Mouse (Mus musculus): ENCODE results near the gene Mybpc3. TPM values are rescaled to one million over a fixed set of nuclear protein-coding genes. Genes with fewer than 3 reads are reported as not detected.

Mybpc3 gene
- polyA plus RNA-seq, 1 experiment from 2014 or later: 0.05 TPM

DNA sequence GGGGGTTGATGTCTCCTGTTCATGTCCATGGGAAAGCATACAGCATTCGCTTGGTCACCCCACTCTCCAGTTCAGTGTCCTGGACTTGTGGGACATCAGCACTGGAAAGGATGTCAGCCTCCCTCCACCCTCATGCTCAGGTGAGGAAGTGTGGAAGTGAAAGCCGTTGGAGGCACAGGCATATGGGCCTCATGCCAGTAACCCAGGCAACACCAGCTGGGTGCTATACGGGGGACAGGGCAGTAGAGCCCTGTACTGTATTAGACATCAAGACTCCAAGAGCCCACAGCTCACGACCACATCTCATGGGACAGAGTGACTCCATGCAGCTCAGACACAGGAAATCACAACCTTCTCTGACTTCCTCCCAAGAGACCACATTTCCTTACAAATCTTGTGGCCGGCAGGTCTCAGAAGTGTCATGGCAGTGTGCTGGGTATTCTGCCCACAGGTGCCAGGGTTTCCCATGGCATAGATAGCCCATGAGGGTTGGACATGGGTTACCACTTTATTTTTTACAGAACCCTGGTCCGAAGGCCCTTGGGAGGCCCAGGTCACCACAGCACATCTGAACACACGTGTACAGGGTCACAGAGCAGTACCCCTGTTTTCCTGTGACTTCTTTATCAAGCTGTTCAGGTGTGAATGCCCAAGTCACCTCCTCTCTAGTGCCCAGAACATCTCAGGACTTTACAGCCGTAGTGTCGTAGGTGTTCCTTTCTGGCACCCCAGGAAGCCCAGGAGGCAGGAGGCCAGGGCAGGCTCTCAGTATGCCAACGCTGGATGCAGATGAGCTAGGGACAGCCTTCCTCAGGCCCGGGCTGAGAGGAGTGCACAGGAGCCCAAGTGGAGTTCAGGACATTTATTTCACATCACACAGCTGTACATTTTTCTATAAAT lies 18.8 kb downstream of the Mybpc3 start:
- H3K27ac ChIP-seq: no peak overlapping the region
- H3K36me3 ChIP-seq: peaks cover 1% of the 10 kb centered on the region; the same call in 1 of the 2 replicates
- WGBS: 78% methylated on average over 11 of the region's 11 CpGs
- H3K9ac ChIP-seq: no peak overlapping the region
- no peaks in the 10 kb centered on the region for H3K9me3 ChIP-seq
- no peak for ATAC-seq
- H3K27me3 ChIP-seq (replicated peaks): no peaks in the 10 kb centered on the region
- H3K4me2 ChIP-seq (replicated peaks): no peak overlapping the region
- H3K4me3 ChIP-seq (replicated peaks): no peak overlapping the region
- no peaks in the 10 kb centered on the region for H3K4me1 ChIP-seq (replicated peaks)

DNA sequence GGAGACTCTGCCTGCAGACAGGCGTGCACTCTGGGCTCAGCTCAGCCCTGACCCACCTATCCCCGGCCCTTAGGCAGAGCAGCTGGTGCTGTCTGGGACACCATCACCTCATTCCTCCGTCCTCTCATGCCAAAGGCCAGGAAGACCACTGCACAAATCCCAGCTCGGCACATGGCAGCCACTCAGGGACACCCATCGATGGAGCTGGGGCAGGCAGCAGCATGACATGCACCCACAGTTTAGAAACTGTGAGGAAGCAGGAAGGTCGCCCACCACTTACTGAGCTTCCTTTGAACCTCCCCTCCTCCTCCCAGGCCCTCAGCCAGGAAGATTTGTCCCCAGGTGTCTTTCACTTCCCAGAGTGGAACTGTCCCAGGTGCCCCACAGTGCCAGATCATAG lies 19.5 kb downstream of the Mybpc3 start:
- Histone ChIP-seq H3K4me2 (replicated peaks) (no peak overlapping the region), H3K9me3 (no peaks in the 10 kb centered on the region), H3K27ac (no peak overlapping the region), H3K27me3 (replicated peaks) (no peaks in the 10 kb centered on the region), H3K9ac (no peak overlapping the region), H3K36me3 (peaks cover 5% of the 10 kb centered on the region), H3K4me3 (replicated peaks) (no peak overlapping the region), H3K4me1 (replicated peaks) (no peaks in the 10 kb centered on the region)
- no peak for ATAC-seq
- WGBS: 73% methylated on average over 6 of the region's 6 CpGs

DNA sequence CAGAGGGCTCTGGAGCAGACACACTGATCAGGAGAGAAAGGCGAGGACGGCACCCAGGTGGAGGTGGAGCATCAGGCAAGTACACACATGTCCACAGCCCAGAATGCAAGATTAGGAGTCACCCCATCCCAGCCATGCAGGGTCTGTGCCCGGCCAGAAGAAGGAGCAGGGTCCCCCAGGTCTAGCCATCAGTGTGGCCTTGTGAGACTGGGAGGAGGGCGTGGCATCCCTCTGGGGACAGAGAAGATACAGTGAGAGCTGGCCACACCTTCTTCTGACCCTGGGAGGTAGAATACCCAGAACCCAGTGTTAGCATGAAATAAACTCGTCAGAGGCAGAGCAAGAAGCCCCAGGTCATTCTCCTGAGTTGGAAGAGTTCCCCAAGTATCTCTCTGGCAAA lies 21.4 kb downstream of the Mybpc3 start:
- Histone ChIP-seq H3K9me3 (no peaks in the 10 kb centered on the region), H3K4me1 (replicated peaks) (no peaks in the 10 kb centered on the region), H3K27ac (no peak overlapping the region), H3K9ac (no peak overlapping the region), H3K4me3 (replicated peaks) (no peak overlapping the region), H3K27me3 (replicated peaks) (no peaks in the 10 kb centered on the region), H3K4me2 (replicated peaks) (no peak overlapping the region), H3K36me3 (peaks cover 10% of the 10 kb centered on the region)
- no peak for ATAC-seq
- 71% methylated on average over 5 of the region's 5 CpGs for WGBS

DNA sequence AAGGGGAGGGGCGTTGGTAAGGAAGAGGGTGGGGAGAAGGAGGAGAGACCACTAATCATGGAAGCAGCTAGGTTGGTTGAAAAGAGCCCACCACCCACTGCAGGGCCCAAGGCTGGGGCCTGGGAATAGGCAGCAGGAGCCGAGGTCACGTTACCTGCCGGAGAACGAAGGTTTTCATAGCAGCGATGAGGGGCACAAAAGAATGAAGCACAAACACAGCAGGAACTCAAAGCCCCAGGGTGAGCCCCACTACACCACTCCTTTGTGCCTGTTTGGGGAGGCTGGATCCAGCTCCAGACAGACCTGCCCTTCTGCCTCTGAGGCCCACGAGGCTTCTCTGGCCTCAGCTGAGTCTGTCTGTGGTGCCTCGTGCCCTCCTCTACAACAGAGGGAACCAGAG lies 21.8 kb downstream of the Mybpc3 start:
- ATAC-seq: no peak
- peaks cover 10% of the 10 kb centered on the region for H3K36me3 ChIP-seq
- H3K4me3 ChIP-seq (replicated peaks): no peak overlapping the region
- H3K4me2 ChIP-seq (replicated peaks): no peak overlapping the region
- 83% methylated on average over 8 of the region's 8 CpGs for WGBS
- H3K9me3 ChIP-seq: no peaks in the 10 kb centered on the region
- no peaks in the 10 kb centered on the region for H3K27me3 ChIP-seq (replicated peaks)
- no peaks in the 10 kb centered on the region for H3K4me1 ChIP-seq (replicated peaks)
- H3K9ac ChIP-seq: no peak overlapping the region
- H3K27ac ChIP-seq: no peak overlapping the region

DNA sequence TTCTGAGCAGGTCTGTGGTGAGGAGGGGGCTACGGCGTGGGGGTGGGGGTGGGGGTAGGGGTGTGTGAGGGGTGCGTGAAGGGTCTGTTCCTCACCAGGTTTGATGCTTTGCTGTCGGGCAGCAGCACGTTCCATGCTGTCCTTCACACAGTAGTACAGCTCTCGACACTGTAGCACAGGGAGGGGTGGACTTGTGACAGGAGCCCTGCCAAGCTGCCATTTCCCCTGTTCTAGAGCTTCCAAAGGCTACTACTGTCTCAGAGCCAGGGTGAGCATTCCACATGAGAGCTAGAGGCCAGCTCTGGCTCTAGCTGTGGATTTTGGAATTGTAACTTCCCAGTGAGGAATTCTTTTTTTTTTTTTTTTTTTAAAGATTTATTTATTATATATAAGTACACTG lies 25.0 kb downstream of the Mybpc3 start:
- H3K9me3 ChIP-seq: no peaks in the 10 kb centered on the region
- ATAC-seq: no peak
- WGBS: 78% methylated on average over 6 of the region's 6 CpGs
- no peak overlapping the region for H3K4me3 ChIP-seq (replicated peaks)
- H3K4me1 ChIP-seq (replicated peaks): no peaks in the 10 kb centered on the region
- no peak overlapping the region for H3K4me2 ChIP-seq (replicated peaks)
- no peak overlapping the region for H3K9ac ChIP-seq
- peaks cover 10% of the 10 kb centered on the region for H3K36me3 ChIP-seq
- H3K27me3 ChIP-seq (replicated peaks): no peaks in the 10 kb centered on the region
- no peak overlapping the region for H3K27ac ChIP-seq

DNA sequence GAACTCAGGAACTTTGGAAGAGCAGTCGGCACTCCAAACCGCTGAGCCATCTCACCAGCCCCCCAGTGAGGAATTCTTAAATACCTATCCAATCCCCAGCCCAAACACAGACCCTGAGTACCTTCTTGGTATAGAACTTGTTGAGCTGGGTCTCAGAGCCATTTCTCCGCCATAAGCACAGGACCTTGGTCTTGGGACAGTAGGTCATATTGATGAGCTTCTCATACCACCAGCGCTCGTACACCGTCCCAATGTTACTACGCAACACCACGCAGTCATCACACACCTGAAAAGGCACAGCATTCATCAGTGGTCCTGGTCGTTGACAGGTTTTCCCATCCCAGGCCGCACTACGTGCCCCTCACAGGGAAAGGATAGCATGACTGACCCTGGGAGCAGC lies 25.5 kb downstream of the Mybpc3 start:
- Histone ChIP-seq H3K9ac (no peak overlapping the region), H3K4me1 (replicated peaks) (no peaks in the 10 kb centered on the region), H3K4me2 (replicated peaks) (no peak overlapping the region), H3K27ac (no peak overlapping the region), H3K27me3 (replicated peaks) (no peaks in the 10 kb centered on the region), H3K36me3 (peaks cover 10% of the 10 kb centered on the region), H3K9me3 (no peaks in the 10 kb centered on the region), H3K4me3 (replicated peaks) (no peak overlapping the region)
- WGBS: 95% methylated on average over 11 of the region's 11 CpGs
- no peak for ATAC-seq

DNA sequence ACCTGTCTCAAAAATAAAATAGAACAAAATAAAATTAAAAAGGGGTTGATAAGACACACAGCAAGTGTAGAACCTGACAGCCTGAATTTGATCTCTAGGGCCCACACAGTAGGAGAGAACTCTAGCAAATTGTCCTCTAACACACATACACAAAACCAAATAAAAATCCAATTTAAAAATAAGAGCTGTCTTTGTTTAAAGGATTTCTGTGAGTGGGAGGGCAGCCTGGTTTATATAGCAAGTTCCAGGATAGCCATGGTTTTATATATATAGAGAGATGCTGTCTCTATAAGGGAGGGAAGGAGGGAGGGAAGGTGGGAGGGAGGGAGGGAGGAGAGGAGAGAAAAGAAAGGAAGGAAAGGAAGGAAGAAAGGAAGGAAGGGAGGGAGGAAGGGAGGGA lies 30.2 kb downstream of the Mybpc3 start:
- H3K36me3 ChIP-seq: peaks cover 8% of the 10 kb centered on the region
- no peaks in the 10 kb centered on the region for H3K9me3 ChIP-seq
- no peak overlapping the region for H3K4me3 ChIP-seq (replicated peaks)
- no peaks in the 10 kb centered on the region for H3K27me3 ChIP-seq (replicated peaks)
- H3K4me2 ChIP-seq (replicated peaks): no peak overlapping the region
- no peak overlapping the region for H3K27ac ChIP-seq
- no peaks in the 10 kb centered on the region for H3K4me1 ChIP-seq (replicated peaks)
- no peak overlapping the region for H3K9ac ChIP-seq
- no peak for ATAC-seq

DNA sequence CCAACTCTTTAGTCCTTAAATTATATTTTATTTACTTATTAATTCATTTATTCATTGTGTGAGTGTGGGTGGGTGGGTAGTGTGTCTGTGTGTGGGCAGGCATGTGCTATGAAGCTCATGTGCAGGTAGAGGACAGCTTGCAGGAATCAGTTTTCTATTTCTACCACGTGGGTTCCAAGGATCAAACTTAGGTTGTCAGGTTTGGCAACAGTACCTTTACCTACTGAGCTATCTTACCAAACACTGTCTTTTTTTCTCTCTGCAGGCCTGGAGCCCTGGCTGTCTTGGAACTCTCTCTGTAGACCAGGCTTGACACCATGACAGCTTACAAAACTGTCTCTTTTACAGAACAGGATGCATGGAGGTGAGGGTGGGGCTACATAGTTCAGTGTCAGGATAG lies 33.4 kb downstream of the Mybpc3 start:
- H3K4me1 ChIP-seq (replicated peaks): no peaks in the 10 kb centered on the region

DNA sequence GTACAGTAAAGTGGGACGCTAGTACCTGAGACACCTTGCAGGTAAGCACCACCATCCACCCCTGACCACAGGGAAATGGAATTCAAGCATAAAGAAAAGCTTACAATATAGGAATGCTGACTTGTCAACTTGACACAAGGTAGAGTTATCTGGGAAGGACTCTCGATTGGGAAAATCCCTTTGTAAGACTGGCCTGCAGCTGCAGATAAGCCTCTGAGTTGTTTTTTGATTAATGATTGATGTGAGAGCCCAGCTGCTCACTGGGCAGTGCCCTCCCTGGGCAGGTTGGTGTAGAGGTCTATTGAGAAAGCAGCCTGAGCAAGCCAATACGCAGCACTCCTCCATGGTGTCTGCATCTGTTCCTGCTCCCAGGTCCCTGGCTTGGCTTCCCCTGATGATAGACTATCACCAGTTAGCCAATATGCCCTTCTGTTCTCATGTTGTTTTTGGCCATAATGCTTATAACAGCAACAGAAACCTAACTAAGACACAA lies 35.0 kb downstream of the Mybpc3 start:
- ATAC-seq: no peak
- H3K4me2 ChIP-seq (replicated peaks): no peak overlapping the region
- WGBS: 76% methylated on average over 3 of the region's 3 CpGs
- H3K9me3 ChIP-seq: no peaks in the 10 kb centered on the region
- H3K4me1 ChIP-seq (replicated peaks): no peaks in the 10 kb centered on the region
- H3K9ac ChIP-seq: no peak overlapping the region
- H3K27ac ChIP-seq: no peak overlapping the region
- H3K27me3 ChIP-seq (replicated peaks): no peaks in the 10 kb centered on the region
- H3K36me3 ChIP-seq: peaks cover 4% of the 10 kb centered on the region; the same call in 1 of the 2 replicates
- H3K4me3 ChIP-seq (replicated peaks): no peak overlapping the region

More for the DNA sequence above, 33.4 kb downstream of the Mybpc3 start:
- H3K36me3 ChIP-seq: peaks cover 4% of the 10 kb centered on the region; the same call in 1 of the 2 replicates
- no peaks in the 10 kb centered on the region for H3K9me3 ChIP-seq
- no peak overlapping the region for H3K4me3 ChIP-seq (replicated peaks)
- H3K27me3 ChIP-seq (replicated peaks): no peaks in the 10 kb centered on the region
- whole genome bisulfite sequencing: 63% methylated on average over 1 of the region's 1 CpGs
- H3K27ac ChIP-seq: no peak overlapping the region
- ATAC-seq: no peak
- no peak overlapping the region for H3K4me2 ChIP-seq (replicated peaks)
- H3K9ac ChIP-seq: no peak overlapping the region

DNA sequence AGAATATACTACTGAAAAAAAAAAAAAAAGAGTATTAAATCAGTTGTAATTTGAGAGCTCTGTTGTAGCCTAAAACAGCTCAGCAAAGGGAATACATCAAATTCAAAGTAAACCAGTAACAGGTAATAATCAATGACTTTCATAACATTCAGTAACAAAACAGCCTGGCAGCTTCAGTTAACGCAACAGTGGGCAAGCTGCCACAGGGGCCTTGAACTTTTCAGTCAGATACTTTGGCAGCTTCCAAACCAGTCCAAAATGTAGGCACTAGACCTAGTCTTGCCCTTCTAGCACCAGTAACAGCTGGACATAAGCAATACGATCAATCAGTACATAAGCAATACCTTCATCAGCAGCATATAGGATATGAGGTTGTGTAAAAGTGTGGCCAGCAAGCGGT lies 36.1 kb downstream of the Mybpc3 start:
- Histone ChIP-seq H3K36me3 (peaks cover 4% of the 10 kb centered on the region; the same call in 1 of the 2 replicates), H3K4me3 (replicated peaks) (no peak overlapping the region), H3K9me3 (no peaks in the 10 kb centered on the region), H3K4me2 (replicated peaks) (no peak overlapping the region), H3K4me1 (replicated peaks) (no peaks in the 10 kb centered on the region), H3K27me3 (replicated peaks) (no peaks in the 10 kb centered on the region), H3K9ac (no peak overlapping the region), H3K27ac (no peak overlapping the region)
- no peak for ATAC-seq
- WGBS: 94% methylated on average over 3 of the region's 3 CpGs

DNA sequence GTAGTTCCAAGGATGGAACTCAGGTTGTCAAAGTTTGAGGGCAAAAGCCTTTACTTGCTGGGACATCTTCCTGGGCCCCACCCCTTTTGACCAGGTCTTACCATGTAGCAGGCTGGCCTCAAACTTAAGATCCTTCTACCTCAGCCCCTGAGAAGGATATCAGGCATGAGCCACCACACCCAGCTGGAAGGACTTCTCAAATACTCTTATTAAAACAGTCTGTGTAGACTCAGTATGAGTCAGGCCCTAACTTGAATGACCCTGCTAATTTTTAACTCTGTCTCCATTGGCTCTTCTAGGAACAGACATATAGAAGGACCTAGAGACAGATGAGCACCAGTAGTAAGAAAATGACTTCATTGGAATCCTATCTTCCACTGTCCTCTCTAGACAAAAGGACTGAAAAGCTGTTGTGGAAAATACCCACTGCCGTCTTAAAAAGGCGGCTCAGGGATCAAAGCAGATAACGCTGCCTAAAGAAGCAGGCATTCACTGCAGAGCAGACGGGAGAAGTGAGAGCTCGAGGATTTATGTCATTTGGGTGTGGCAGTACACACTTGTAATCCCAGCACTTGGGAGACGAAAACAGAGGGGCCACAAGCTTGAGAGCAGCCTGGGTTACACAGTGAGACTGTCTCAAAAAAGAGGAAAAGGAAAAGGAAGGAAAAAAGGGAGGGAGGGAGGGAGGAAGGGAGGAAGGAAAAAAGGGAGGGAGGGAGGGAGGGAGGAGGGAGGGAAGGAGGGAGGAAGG lies 39.2 kb downstream of the Mybpc3 start:
- H3K36me3 ChIP-seq: peaks cover 4% of the 10 kb centered on the region; the same call in 1 of the 2 replicates
- peak; percentile 70; the same call in 1 of the 2 replicates for ATAC-seq
- no peak overlapping the region for H3K27ac ChIP-seq
- no peak overlapping the region for H3K4me3 ChIP-seq (replicated peaks)
- no peaks in the 10 kb centered on the region for H3K9me3 ChIP-seq
- H3K4me2 ChIP-seq (replicated peaks): no peak overlapping the region
- H3K9ac ChIP-seq: no peak overlapping the region
- no peaks in the 10 kb centered on the region for H3K4me1 ChIP-seq (replicated peaks)
- H3K27me3 ChIP-seq (replicated peaks): no peaks in the 10 kb centered on the region
- 24% methylated on average over 6 of the region's 6 CpGs for WGBS

DNA sequence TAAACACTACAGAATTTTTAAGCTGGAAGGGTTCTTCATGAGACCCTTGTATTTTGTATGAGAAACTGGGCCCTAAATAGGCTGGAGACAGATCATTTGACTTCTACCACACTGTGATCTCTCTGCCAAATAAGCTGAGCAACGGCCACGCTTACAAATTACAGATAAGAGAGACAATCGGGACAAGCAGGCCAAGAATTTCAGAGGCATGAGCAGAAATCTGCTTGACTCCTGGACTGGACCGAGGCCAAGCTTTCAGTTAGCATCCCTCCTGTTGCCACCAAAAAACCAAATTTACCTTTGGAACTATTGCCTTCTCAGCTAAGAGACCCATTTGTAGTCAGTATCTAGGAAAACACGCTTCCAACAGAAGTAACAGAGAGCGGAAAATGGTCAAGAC lies 42.6 kb downstream of the Mybpc3 start:
- H3K27me3 ChIP-seq (replicated peaks): no peaks in the 10 kb centered on the region
- H3K4me1 ChIP-seq (replicated peaks): no peaks in the 10 kb centered on the region
- no peak overlapping the region for H3K9ac ChIP-seq
- H3K4me2 ChIP-seq (replicated peaks): no peak overlapping the region
- no peaks in the 10 kb centered on the region for H3K9me3 ChIP-seq
- H3K27ac ChIP-seq: no peak overlapping the region
- 82% methylated on average over 6 of the region's 6 CpGs for WGBS
- peaks cover 3% of the 10 kb centered on the region; the same call in 1 of the 2 replicates for H3K36me3 ChIP-seq
- ATAC-seq: no peak
- no peak overlapping the region for H3K4me3 ChIP-seq (replicated peaks)
